Comparison of ENCODE assay signal across 9 mouse cellular contexts in genomic region chr1:131260309-131260656, GRCm38 (mm10). TPM values are rescaled to one million over a fixed set of nuclear protein-coding genes. Genes with fewer than 3 reads are reported as not detected.
DNase-seq lines count a peak whose midpoint lies in the region; ATAC-seq lines count a peak whose summit lies in the region.
"Had no signal": no experiment of that assay in that cellular context is flagged by ENCODE, and none has a peak within 500 bp of the region (broad histone marks: within the 10 kb centered on the region; RNA-seq: fewer than 3 reads in every experiment).

No protein-coding gene starts in this region.

- 33% methylated on average over 10 of the region's 10 CpGs for WGBS in kidney, embryonic 14.5 days
- 27% methylated on average over 10 of the region's 10 CpGs for WGBS in limb, embryonic 13.5 days
- WGBS in neural tube, embryonic 12.5 days: 30% methylated on average over 10 of the region's 10 CpGs

- no peak overlapping the region for H3K4me2 ChIP-seq in kidney, embryonic 14.5 days (replicated peaks; ENCODE audit: low read depth, low read length)
- H3K4me2 ChIP-seq in limb, embryonic 13.5 days (replicated peaks): peak overlapping the region; percentile 9; the same call in 1 of the 2 replicates
- no peak overlapping the region for H3K4me2 ChIP-seq in neural tube, embryonic 12.5 days (replicated peaks)
- H3K4me2 ChIP-seq: embryonic facial prominence, embryonic 13.5 days had no signal

- H3K9ac ChIP-seq in kidney, embryonic 14.5 days (ENCODE audit: low read depth, low read length): no peak overlapping the region
- H3K9ac ChIP-seq in limb, embryonic 13.5 days: no peak overlapping the region
- H3K9ac ChIP-seq in neural tube, embryonic 12.5 days: no peak overlapping the region
- H3K9ac ChIP-seq: embryonic facial prominence, embryonic 13.5 days had no signal

- no peaks in the 10 kb centered on the region for H3K9me3 ChIP-seq in kidney, embryonic 14.5 days (ENCODE audit: control insufficient read depth, low read length)
- no peaks in the 10 kb centered on the region for H3K9me3 ChIP-seq in limb, embryonic 13.5 days
- no peaks in the 10 kb centered on the region for H3K9me3 ChIP-seq in neural tube, embryonic 12.5 days
- H3K9me3 ChIP-seq: embryonic facial prominence, embryonic 13.5 days had no signal

- H3K4me1 ChIP-seq in kidney, embryonic 14.5 days (ENCODE audit: control insufficient read depth, insufficient read depth, low read length): no peaks in the 10 kb centered on the region
- peaks cover 6% of the 10 kb centered on the region; the same call in 1 of the 2 replicates for H3K4me1 ChIP-seq in limb, embryonic 13.5 days
- no peaks in the 10 kb centered on the region for H3K4me1 ChIP-seq in neural tube, embryonic 12.5 days
- H3K4me1 ChIP-seq: embryonic facial prominence, embryonic 13.5 days had no signal

- no peak for ATAC-seq in kidney, embryonic 14.5 days (ENCODE audit: low FRiP score, low TSS enrichment)
- peak; percentile 51 to 73; a peak in 2 of 4 replicates for ATAC-seq in hematopoietic stem cell, adult 5-6 weeks (replicated peaks in 1 of 2; ENCODE audit: insufficient read depth in 1 of 2, low FRiP score in 2 of 2, low TSS enrichment in 1 of 2, low read depth in 1 of 2, poor library complexity in 2 of 2, severe bottlenecking in 2 of 2)
- ATAC-seq in limb, embryonic 13.5 days (ENCODE audit: low FRiP score, low read depth): 0 out of 2 replicates have a peak, but pooled peaks have one; percentile 26
- peak; percentile 52; the same call in 1 of the 2 replicates for ATAC-seq in neural tube, embryonic 12.5 days (ENCODE audit: low FRiP score, low read depth)

- no peak overlapping the region for H3K27ac ChIP-seq in kidney, embryonic 14.5 days (ENCODE audit: low read depth, low read length)
- H3K27ac ChIP-seq in limb, embryonic 13.5 days: no peak overlapping the region
- H3K27ac ChIP-seq in neural tube, embryonic 12.5 days: no peak overlapping the region
- H3K27ac ChIP-seq: embryonic facial prominence, embryonic 13.5 days had no signal

- H3K27me3 ChIP-seq in kidney, embryonic 14.5 days (ENCODE audit: control insufficient read depth, insufficient read depth, low read length): no peaks in the 10 kb centered on the region
- peaks cover 7% of the 10 kb centered on the region; the same call in 1 of the 2 replicates for H3K27me3 ChIP-seq in limb, embryonic 13.5 days
- H3K27me3 ChIP-seq in neural tube, embryonic 12.5 days (replicated peaks): no peaks in the 10 kb centered on the region

- peak; percentile 66 for DNase-seq in kidney, adult 9 months
- peak; percentile 84 for DNase-seq in adrenal gland, postnatal 14 days
- peak; percentile 72 for DNase-seq in embryo, embryonic 9.5 days (ENCODE audit: extremely low spot score)
- peak; percentile 75 for DNase-seq in thymus, postnatal 0 days (ENCODE audit: low spot score)

- H3K4me3 ChIP-seq in kidney, embryonic 14.5 days (ENCODE audit: low read length): no peak overlapping the region
- H3K4me3 ChIP-seq in limb, embryonic 13.5 days: no peak overlapping the region
- H3K4me3 ChIP-seq in neural tube, embryonic 12.5 days: no peak overlapping the region
- H3K4me3 ChIP-seq: embryonic facial prominence, embryonic 13.5 days had no signal

- no peaks in the 10 kb centered on the region for H3K36me3 ChIP-seq in kidney, embryonic 14.5 days (ENCODE audit: control insufficient read depth, insufficient read depth, low read length)
- H3K36me3 ChIP-seq in limb, embryonic 13.5 days: no peaks in the 10 kb centered on the region
- no peaks in the 10 kb centered on the region for H3K36me3 ChIP-seq in neural tube, embryonic 12.5 days
- H3K36me3 ChIP-seq: embryonic facial prominence, embryonic 13.5 days had no signal

RNA-seq across cellular contexts. Expression of gene Rassf5, which starts 15.2 kb away (rescaled TPM):
- 1.6 and 1.8 TPM in 2 replicates for polyA plus RNA-seq in kidney, embryonic 14.5 days (2014; fragmentation: Nextera tagmentation; extraction: Ambion mirVana)
- 9.7 and 18.1 TPM in 2 replicates for total RNA-seq in adrenal gland, postnatal 14 days (2021)
- total RNA-seq in hematopoietic stem cell, adult 5-6 weeks (2017): 79.4 and 93.7 TPM in 2 replicates
- 1.9 and 2.1 TPM in 2 replicates for polyA plus RNA-seq in limb, embryonic 13.5 days (2015; fragmentation: Nextera tagmentation; extraction: Ambion mirVana)
- 1.8 and 2.7 TPM in 2 replicates for polyA plus RNA-seq in neural tube, embryonic 12.5 days (2016; fragmentation: Nextera tagmentation; extraction: Ambion mirVana)
- 137 TPM in 2 replicates for polyA plus RNA-seq in thymus, postnatal 0 days (2015; fragmentation: Nextera tagmentation; extraction: Ambion mirVana)

RNA-seq across cellular contexts. Expression of gene Ikbke, which starts 19.1 kb away (rescaled TPM):
- 2.9 TPM in 2 replicates for polyA plus RNA-seq in kidney, embryonic 14.5 days (2014; fragmentation: Nextera tagmentation; extraction: Ambion mirVana)
- total RNA-seq in adrenal gland, postnatal 14 days (2021): 10.4 and 19.3 TPM in 2 replicates
- total RNA-seq in hematopoietic stem cell, adult 5-6 weeks (2017): 20.6 and 21.2 TPM in 2 replicates
- 3.5 and 3.7 TPM in 2 replicates for polyA plus RNA-seq in limb, embryonic 13.5 days (2015; fragmentation: Nextera tagmentation; extraction: Ambion mirVana)
- 0.75 and 1.0 TPM in 2 replicates for polyA plus RNA-seq in neural tube, embryonic 12.5 days (2016; fragmentation: Nextera tagmentation; extraction: Ambion mirVana)
- 22.2 and 23.5 TPM in 2 replicates for polyA plus RNA-seq in thymus, postnatal 0 days (2015; fragmentation: Nextera tagmentation; extraction: Ambion mirVana)

Comparison
In these comparisons a context has a peak if more than half of its experiments do, and no peak if none do; other contexts are left out.
1. RNA of gene Rassf5, which starts 15.2 kb away (polyA plus RNA-seq): 137 TPM in thymus, postnatal 0 days; 1.8 to 2.7 TPM in neural tube, embryonic 12.5 days, 1.9 to 2.1 TPM in limb, embryonic 13.5 days and 1.6 to 1.8 TPM in kidney, embryonic 14.5 days; every median in the first group is over 10 times any median in the second.
2. Peak in every context shown above with its lines, with median percentiles within 50 percentile points of each other: DNase-seq.